Mouse (Mus musculus) neural tube, embryonic 14.5 days (tissue): ENCODE measurements around the gene Cinp. TPM values are rescaled to one million over a fixed set of nuclear protein-coding genes. Genes with fewer than 3 reads are reported as not detected.

Experiments
- ATAC-seq: fragments of 200-750 bp; cut with Nextera tagmentation; 2 replicates; pipeline ENCODE4 v1.8.0; 2017; ENCODE audit warnings: low read depth, mild to moderate bottlenecking, moderate TSS enrichment, moderate library complexity
- H3K27ac ChIP-seq: fragments of 300-500 bp; sonication (generic); 2 replicates; pipeline ENCODE4 v1.5.1; 2014; ENCODE audit warnings: low read depth, mild to moderate bottlenecking, control low read depth, low read length, moderate library complexity, mixed read lengths
- H3K27me3 ChIP-seq: fragments of 300-500 bp; sonication (generic); 2 replicates; pipeline ENCODE4 v1.6.1; 2014; ENCODE audit warnings: low read length; ENCODE audit not compliant: control insufficient read depth, insufficient read depth
- H3K36me3 ChIP-seq: fragments of 300-500 bp; sonication (generic); 2 replicates; pipeline ENCODE4 v1.6.1; 2014; ENCODE audit warnings: low read length, mixed read lengths; ENCODE audit not compliant: control insufficient read depth, insufficient read depth
- H3K4me1 ChIP-seq: fragments of 300-500 bp; sonication (generic); 2 replicates; pipeline ENCODE4 v1.6.1; 2014; ENCODE audit warnings: low read length; ENCODE audit not compliant: control insufficient read depth, insufficient read depth
- H3K4me2 ChIP-seq: fragments of 300-500 bp; sonication (generic); 2 replicates; pipeline ENCODE4 v1.6.1; 2014; ENCODE audit warnings: mild to moderate bottlenecking, low read depth, low read length, control low read depth
- H3K4me3 ChIP-seq: fragments of 300-500 bp; sonication (generic); 2 replicates; pipeline ENCODE4 v1.5.1; 2014; ENCODE audit warnings: low read depth, low read length, control low read depth, mixed read lengths
- H3K9ac ChIP-seq: fragments of 300-500 bp; sonication (generic); replicated peaks from 2 replicates; pipeline ENCODE4 v1.6.1; 2014; ENCODE audit warnings: low read depth, mild to moderate bottlenecking, control low read depth, low read length, mixed read lengths
- H3K9me3 ChIP-seq: fragments of 300-500 bp; sonication (generic); 2 replicates; pipeline ENCODE4 v1.6.1; 2016; ENCODE audit warnings: low read length; ENCODE audit not compliant: control insufficient read depth
- WGBS: fragments of 180-500 bp; shearing (Covaris S2); extraction: QIAGEN DNeasy Blood & Tissue Kit; methylation state at CpG from one replicate; pipeline ENCODE4 v1.1.7; 2014; 5-methylcytosine and 5-hydroxymethylcytosine counted together
- polyA plus RNA-seq: library from polyadenylated mRNA; unstranded; fragments of >200 nt; fragmentation: Nextera tagmentation; extraction: Ambion mirVana; gene quantifications from 2 replicates; pipeline ENCODE4 v1.2.1, GENCODE M21; 2014

The Cinp gene
- polyA plus RNA-seq, 1 experiment from 2014 or later: 97.5 TPM

- Histone ChIP-seq H3K27me3 (peaks cover 5% of the 10 kb centered on the region; the same call in 1 of the 2 replicates), H3K4me1 (peaks cover 12% of the 10 kb centered on the region; the same call in 1 of the 2 replicates), H3K9me3 (no peaks in the 10 kb centered on the region), H3K4me2 (no peak overlapping the region), H3K9ac (no peak overlapping the region), H3K36me3 (no peaks in the 10 kb centered on the region), H3K4me3 (no peak overlapping the region), H3K27ac (no peak overlapping the region)
- 73% methylated on average over 5 of the region's 5 CpGs for WGBS
- no peak for ATAC-seq
These were observed 47.0 kb downstream of the Cinp start for GRCm38 (mm10) chr12:110841731-110842493.

GRCm38 (mm10) chr12:110840348-110841198, 48.4 kb downstream of the Cinp start, which contains the start of gene Mok:
Gene Mok, minus strand, starts transcription at chr12:110840939.
- H3K27me3 ChIP-seq: no peaks in the 10 kb centered on the region; the same call in 1 of the 2 replicates
- ATAC-seq: peak; percentile 85
- H3K9ac ChIP-seq: peak within 1 kb of the TSS; percentile 45
- peak within 1 kb of the TSS; percentile 65 for H3K4me3 ChIP-seq
- no peaks in the 10 kb centered on the region for H3K36me3 ChIP-seq
- under 1% methylated on average over 67 of the region's 71 CpGs for WGBS
- H3K27ac ChIP-seq: peak within 1 kb of the TSS; percentile 49; the same call in 1 of the 2 replicates
- H3K4me2 ChIP-seq: peak within 1 kb of the TSS; percentile 53
- H3K4me1 ChIP-seq: peaks cover 11% of the 10 kb centered on the region; the same call in 1 of the 2 replicates
- H3K9me3 ChIP-seq: no peaks in the 10 kb centered on the region

- Histone ChIP-seq H3K36me3 (no peaks in the 10 kb centered on the region), H3K4me3 (no peak overlapping the region), H3K27ac (no peak overlapping the region), H3K9ac (no peak overlapping the region), H3K4me2 (no peak overlapping the region), H3K4me1 (peaks cover 6% of the 10 kb centered on the region; the same call in 1 of the 2 replicates), H3K9me3 (no peaks in the 10 kb centered on the region), H3K27me3 (no peaks in the 10 kb centered on the region)
- no peak for ATAC-seq
- 85% methylated on average over 8 of the region's 8 CpGs for WGBS
These were observed 51.1 kb downstream of the Cinp start for GRCm38 (mm10) chr12:110837850-110838249.

- H3K27ac ChIP-seq: peak overlapping the region; percentile 72
- no peaks in the 10 kb centered on the region for H3K27me3 ChIP-seq
- 0 out of 2 replicates have a peak overlapping the region, but pooled peaks have one; percentile 11 for H3K9ac ChIP-seq
- H3K4me3 ChIP-seq: no peak overlapping the region
- peak overlapping the region; percentile 20; the same call in 1 of the 2 replicates for H3K4me2 ChIP-seq
- H3K9me3 ChIP-seq: no peaks in the 10 kb centered on the region
- H3K36me3 ChIP-seq: no peaks in the 10 kb centered on the region
- peak; percentile 38; the same call in 1 of the 2 replicates for ATAC-seq
- H3K4me1 ChIP-seq: peaks cover 6% of the 10 kb centered on the region; the same call in 1 of the 2 replicates
- WGBS: 32% methylated on average over 5 of the region's 5 CpGs
These were observed 51.6 kb downstream of the Cinp start for GRCm38 (mm10) chr12:110837192-110837841.

- Histone ChIP-seq H3K27ac (peak overlapping the region; percentile 72), H3K4me1 (peaks cover 6% of the 10 kb centered on the region; the same call in 1 of the 2 replicates), H3K27me3 (no peaks in the 10 kb centered on the region), H3K9me3 (no peaks in the 10 kb centered on the region), H3K36me3 (no peaks in the 10 kb centered on the region), H3K9ac (0 out of 2 replicates have a peak overlapping the region, but pooled peaks have one; percentile 11), H3K4me2 (peak overlapping the region; percentile 20; the same call in 1 of the 2 replicates), H3K4me3 (no peak overlapping the region)
- 41% methylated on average over 6 of the region's 6 CpGs for WGBS
- ATAC-seq: no peak
These were observed 52.2 kb downstream of the Cinp start for GRCm38 (mm10) chr12:110836729-110837128.

GRCm38 (mm10) chr12:110835182-110835581, 53.8 kb downstream of the Cinp start:
- no peak overlapping the region for H3K27ac ChIP-seq
- H3K9me3 ChIP-seq: no peaks in the 10 kb centered on the region
- no peak overlapping the region for H3K4me3 ChIP-seq
- no peaks in the 10 kb centered on the region for H3K27me3 ChIP-seq
- H3K4me1 ChIP-seq: peaks cover 6% of the 10 kb centered on the region; the same call in 1 of the 2 replicates
- no peak overlapping the region for H3K9ac ChIP-seq
- ATAC-seq: no peak
- no peak overlapping the region for H3K4me2 ChIP-seq
- H3K36me3 ChIP-seq: no peaks in the 10 kb centered on the region
- WGBS: 98% methylated on average over 3 of the region's 3 CpGs

- no peaks in the 10 kb centered on the region for H3K36me3 ChIP-seq
- H3K4me1 ChIP-seq: no peaks in the 10 kb centered on the region
- no peak for ATAC-seq
- H3K4me2 ChIP-seq: no peak overlapping the region
- H3K27ac ChIP-seq: no peak overlapping the region
- H3K27me3 ChIP-seq: no peaks in the 10 kb centered on the region
- no peaks in the 10 kb centered on the region for H3K9me3 ChIP-seq
- H3K4me3 ChIP-seq: no peak overlapping the region
- H3K9ac ChIP-seq: no peak overlapping the region
- 86% methylated on average over 9 of the region's 11 CpGs for WGBS
These were observed 58.5 kb downstream of the Cinp start for GRCm38 (mm10) chr12:110830293-110831024.

GRCm38 (mm10) chr12:110828908-110829307, 60.0 kb downstream of the Cinp start:
- WGBS: 93% methylated on average over 4 of the region's 4 CpGs
- H3K36me3 ChIP-seq: no peaks in the 10 kb centered on the region

More at GRCm38 (mm10) chr12:110828908-110829307, 60.0 kb downstream of the Cinp start:
- no peak overlapping the region for H3K4me2 ChIP-seq
- H3K27me3 ChIP-seq: no peaks in the 10 kb centered on the region
- no peak overlapping the region for H3K27ac ChIP-seq
- ATAC-seq: no peak
- no peak overlapping the region for H3K4me3 ChIP-seq
- H3K9me3 ChIP-seq: no peaks in the 10 kb centered on the region
- H3K4me1 ChIP-seq: no peaks in the 10 kb centered on the region
- no peak overlapping the region for H3K9ac ChIP-seq
